Mouse (Mus musculus) liver, adult 2 months (tissue): ENCODE data around the gene Kazn.

Source experiments
- CTCF ChIP-seq: fragments of 200-500 bp; IDR thresholded peaks from 2 replicates; pipeline ENCODE4 v1.5.1; 2011; ENCODE audit warnings: low read depth, low read length, control low read depth
- POLR2A ChIP-seq: fragments of 200-500 bp; IDR thresholded peaks from 2 replicates; pipeline ENCODE4 v1.6.1; 2011; ENCODE audit warnings: low read length, control low read depth; ENCODE audit not compliant: insufficient read depth; ENCODE audit errors: extremely low read depth

DNA sequence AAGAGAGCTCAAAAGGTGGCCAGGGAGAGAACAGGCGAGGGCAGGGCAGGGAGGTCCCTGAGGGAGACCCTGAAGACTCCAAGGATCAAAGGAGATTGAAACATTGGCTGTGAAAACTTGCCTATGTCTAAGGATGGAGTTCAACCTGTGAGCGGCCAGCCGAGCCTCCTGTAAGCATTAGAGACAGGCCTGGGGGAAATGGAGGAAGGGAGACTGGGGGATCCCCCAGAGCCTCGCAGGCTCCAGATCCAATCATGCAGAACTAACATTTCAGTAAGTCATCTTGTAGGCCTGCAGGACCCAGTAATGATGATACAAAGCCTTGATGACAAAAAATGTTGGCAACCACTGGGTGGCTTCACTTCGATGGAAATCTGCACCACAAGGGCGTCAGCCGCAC is 70.8 kb downstream of the Kazn start:
- TF ChIP-seq POLR2A (no peak), CTCF (no peak)
